Mouse (Mus musculus) embryonic fibroblast, embryonic 13.5 days (primary cell): Measurements from ENCODE around the gene Vmn1r47.

Experiments
- CTCF ChIP-seq: IDR thresholded peaks from 2 replicates; pipeline ENCODE4 v1.5.1; 2011; ENCODE audit warnings: mild to moderate bottlenecking, control low read depth, low read length, moderate library complexity, borderline replicate concordance; ENCODE audit not compliant: insufficient read depth
- POLR2A ChIP-seq: IDR thresholded peaks from 2 replicates; pipeline ENCODE4 v1.6.1; 2011; ENCODE audit warnings: low read depth, mild to moderate bottlenecking, control low read depth, low read length, moderate library complexity

DNA sequence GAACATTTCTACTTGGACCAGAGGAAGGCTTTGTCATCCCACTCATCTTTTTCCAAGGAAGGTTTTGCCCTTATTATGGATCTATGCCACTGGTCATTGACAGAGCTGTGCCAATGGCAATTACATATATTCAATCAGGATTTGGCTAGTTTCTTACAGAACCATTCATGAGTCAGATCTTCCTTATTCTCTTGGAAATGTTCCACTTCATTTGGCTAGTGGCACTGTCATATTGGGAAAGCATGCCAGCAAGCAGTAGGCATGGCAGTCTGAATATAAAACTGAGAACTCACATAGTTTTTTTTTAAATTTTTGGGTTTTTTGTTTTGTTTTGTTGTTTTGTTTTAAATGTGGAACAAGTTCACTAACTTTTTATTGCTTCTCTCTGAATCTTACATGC, 49.6 kb upstream of the Vmn1r47 start:
- no peak for TF ChIP-seq CTCF
- no peak for TF ChIP-seq POLR2A
